Mouse (Mus musculus) olfactory bulb, adult 2 months (tissue): Measurements from ENCODE around the gene Shank2. TPM values are rescaled to one million over a fixed set of nuclear protein-coding genes. Genes with fewer than 3 reads are reported as not detected.

Source experiments
- H3K27ac ChIP-seq: fragments of 200-500 bp; 2 replicates; pipeline ENCODE4 v1.5.1; 2012; ENCODE audit warnings: low read depth, low read length; ENCODE audit not compliant: insufficient read depth
- H3K4me1 ChIP-seq: fragments of 200-500 bp; 2 replicates; pipeline ENCODE4 v1.6.1; 2012; ENCODE audit warnings: low read length; ENCODE audit not compliant: control insufficient read depth, insufficient read depth
- H3K4me3 ChIP-seq: fragments of 200-500 bp; 2 replicates; pipeline ENCODE4 v1.5.1; 2012; ENCODE audit warnings: mild to moderate bottlenecking, low read depth, low read length, moderate library complexity; ENCODE audit not compliant: insufficient read depth
- CTCF ChIP-seq: fragments of 200-500 bp; IDR thresholded peaks from 2 replicates; pipeline ENCODE4 v1.5.1; 2012; ENCODE audit warnings: low read depth, mild to moderate bottlenecking, low read length, moderate library complexity; ENCODE audit not compliant: insufficient read depth
- POLR2A ChIP-seq: fragments of 200-500 bp; IDR thresholded peaks from 2 replicates; pipeline ENCODE4 v1.6.1; 2012; ENCODE audit warnings: mild to moderate bottlenecking, low read depth, low read length, moderate library complexity; ENCODE audit not compliant: insufficient read depth
- WGBS: fragments of 180-500 bp; shearing (Covaris S2); methylation state at CpG from one replicate; pipeline ENCODE4 v1.1.7; 2018; 5-methylcytosine and 5-hydroxymethylcytosine counted together
- polyA plus RNA-seq: library from polyadenylated mRNA; stranded (reverse); fragments of >200 nt; gene quantifications from 2 replicates; pipeline ENCODE4 v1.2.4, GENCODE M21; 2012; ENCODE audit warnings: low replicate concordance; ENCODE audit not compliant: missing spikeins, insufficient read depth, insufficient read length

Gene Shank2
- polyA plus RNA-seq, 1 experiment: 53.3 TPM

- no peak for TF ChIP-seq CTCF
- Histone ChIP-seq H3K27ac (no peak overlapping the region), H3K4me3 (no peak overlapping the region), H3K4me1 (peaks cover 28% of the 10 kb centered on the region)
- 53% methylated on average over 4 of the region's 4 CpGs for WGBS
Observed at GRCm38 (mm10) chr7:144378254-144378653, 376.5 kb downstream of the Shank2 start.

GRCm38 (mm10) chr7:144379243-144379884 is 377.6 kb downstream of the Shank2 start:
- Histone ChIP-seq H3K4me1 (peaks cover 30% of the 10 kb centered on the region), H3K27ac (no peak overlapping the region), H3K4me3 (no peak overlapping the region)
- TF ChIP-seq POLR2A: no peak
- no peak for TF ChIP-seq CTCF
- WGBS: 35% methylated on average over 6 of the region's 6 CpGs

GRCm38 (mm10) chr7:144381588-144381987 is 379.9 kb downstream of the Shank2 start:
- Histone ChIP-seq H3K27ac (no peak overlapping the region), H3K4me1 (peaks cover 30% of the 10 kb centered on the region), H3K4me3 (no peak overlapping the region)
- WGBS: 23% methylated on average over 10 of the region's 10 CpGs
- TF ChIP-seq CTCF (no peak), POLR2A (no peak)

- Histone ChIP-seq H3K4me3 (no peak overlapping the region), H3K4me1 (peaks cover 18% of the 10 kb centered on the region), H3K27ac (no peak overlapping the region)
- no peak for TF ChIP-seq POLR2A
- TF ChIP-seq CTCF: no peak
- WGBS: 91% methylated on average over 6 of the region's 6 CpGs
Observed at GRCm38 (mm10) chr7:144387537-144387936, 385.8 kb downstream of the Shank2 start.

- WGBS: 74% methylated on average over 2 of the region's 2 CpGs
- H3K4me3 ChIP-seq: no peak overlapping the region
- TF ChIP-seq CTCF (no peak), POLR2A (no peak)
- no peak overlapping the region for H3K27ac ChIP-seq
- peaks cover 32% of the 10 kb centered on the region for H3K4me1 ChIP-seq
Observed at GRCm38 (mm10) chr7:144389704-144390103, 388.0 kb downstream of the Shank2 start.

- TF ChIP-seq CTCF: no peak
- no peak for TF ChIP-seq POLR2A
- H3K4me1 ChIP-seq: peaks cover 36% of the 10 kb centered on the region
- H3K27ac ChIP-seq: no peak overlapping the region
- 46% methylated on average over 8 of the region's 8 CpGs for WGBS
- no peak overlapping the region for H3K4me3 ChIP-seq
Observed at GRCm38 (mm10) chr7:144390676-144391075, 388.9 kb downstream of the Shank2 start.

GRCm38 (mm10) chr7:144391727-144392126 is 390.0 kb downstream of the Shank2 start:
- TF ChIP-seq CTCF (no peak), POLR2A (no peak)
- 69% methylated on average over 6 of the region's 6 CpGs for WGBS
- Histone ChIP-seq H3K27ac (no peak overlapping the region), H3K4me3 (no peak overlapping the region), H3K4me1 (peaks cover 38% of the 10 kb centered on the region)

- WGBS: 70% methylated on average over 4 of the region's 4 CpGs
- TF ChIP-seq CTCF: no peak
- no peak overlapping the region for H3K27ac ChIP-seq
- no peak overlapping the region for H3K4me3 ChIP-seq
- H3K4me1 ChIP-seq: peaks cover 24% of the 10 kb centered on the region
Observed at GRCm38 (mm10) chr7:144402492-144402891, 400.8 kb downstream of the Shank2 start.

GRCm38 (mm10) chr7:144407675-144408074 is 405.9 kb downstream of the Shank2 start:
- Histone ChIP-seq H3K4me1 (peaks cover 45% of the 10 kb centered on the region), H3K27ac (peak overlapping the region; percentile 71), H3K4me3 (no peak overlapping the region)
- no peak for TF ChIP-seq CTCF
- no peak for TF ChIP-seq POLR2A
- 21% methylated on average over 4 of the region's 4 CpGs for WGBS
